Mouse (Mus musculus) erythroblast, embryonic 14.5 days (primary cell): Measurements from ENCODE around the gene Unk. TPM values are rescaled to one million over a fixed set of nuclear protein-coding genes. Genes with fewer than 3 reads are reported as not detected.
A peak's percentile ranks its signal among the peaks of the same experiment; 100 is the strongest.

ENCODE experiments used
- H3K27me3 ChIP-seq: 2 replicates; pipeline ENCODE4 v1.6.1; 2012; ENCODE audit warnings: inconsistent platforms; ENCODE audit not compliant: control insufficient read depth
- H3K36me3 ChIP-seq: 2 replicates; pipeline ENCODE4 v1.6.1; 2012; ENCODE audit warnings: mild to moderate bottlenecking, inconsistent platforms; ENCODE audit not compliant: control insufficient read depth
- H3K4me1 ChIP-seq: 2 replicates; pipeline ENCODE4 v1.6.1; 2012; ENCODE audit warnings: inconsistent platforms; ENCODE audit not compliant: control insufficient read depth
- H3K4me3 ChIP-seq: replicated peaks from 2 replicates; pipeline ENCODE3; 2012; ENCODE audit warnings: moderate library complexity, mild to moderate bottlenecking, inconsistent platforms
- H3K9me3 ChIP-seq: 2 replicates; pipeline ENCODE4 v1.6.1; 2012; ENCODE audit warnings: low read length, inconsistent platforms, mixed read lengths; ENCODE audit not compliant: control insufficient read depth
- GATA1 ChIP-seq: IDR thresholded peaks from 2 replicates; pipeline ENCODE4 v1.6.1; 2012; ENCODE audit warnings: low read length, inconsistent platforms, mixed read lengths
- TAL1 ChIP-seq: IDR thresholded peaks from 3 replicates; pipeline ENCODE4 v1.6.1; 2012; ENCODE audit warnings: low read length, inconsistent platforms, mixed read lengths
- polyA plus RNA-seq: library from polyadenylated mRNA; stranded (reverse); fragments of >175 nt; gene quantifications from 2 replicates; pipeline ENCODE4 v1.2.3, GENCODE M21; 2012

The Unk gene
- polyA plus RNA-seq = 3.6 and 3.8 TPM in 2 replicates

DNA sequence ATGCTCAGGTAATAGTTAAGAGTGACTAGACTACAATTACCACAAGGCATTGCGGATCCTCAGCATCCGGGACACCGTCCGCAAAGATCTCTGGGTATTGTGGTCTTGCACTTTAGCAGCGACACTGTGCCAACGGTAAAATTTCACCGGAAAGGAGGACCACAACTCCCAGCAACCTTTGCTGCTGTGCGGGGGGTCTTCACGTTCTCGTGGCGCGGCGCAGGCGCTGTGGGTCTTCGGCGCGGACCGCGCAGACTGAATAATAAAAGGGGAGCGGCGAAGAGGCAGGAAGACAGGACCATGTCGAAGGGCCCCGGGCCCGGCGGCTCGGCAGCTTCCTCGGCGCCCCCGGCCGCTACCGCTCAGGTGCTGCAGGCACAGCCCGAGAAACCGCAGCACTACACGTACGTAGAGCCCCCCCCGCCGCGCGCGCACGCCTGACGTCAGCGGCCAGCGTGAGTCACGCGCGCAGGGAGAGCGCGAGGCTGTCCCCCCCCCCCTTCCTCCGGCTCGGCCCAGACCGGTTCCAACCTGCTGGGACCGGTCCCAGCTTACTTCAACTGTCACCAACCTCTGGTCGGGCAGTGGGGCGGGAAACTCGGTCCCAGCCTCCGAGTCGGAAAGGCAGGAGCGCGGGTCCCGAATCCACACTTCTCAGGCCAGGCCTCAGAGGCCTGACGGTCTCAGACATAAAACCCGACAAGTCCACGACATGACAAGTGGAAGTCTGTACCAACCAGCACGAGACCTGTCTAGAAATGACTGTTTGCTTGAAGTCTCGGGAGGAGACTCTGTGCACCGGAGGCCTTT is at the start of gene Unk:
Gene Unk (plus strand): TSS at position 235 of the 810 bp plus-strand sequence.
- Histone ChIP-seq H3K4me3 (peak within 1 kb of the TSS; percentile 97), H3K27me3 (no peaks in the 10 kb centered on the region), H3K4me1 (peaks cover 52% of the 10 kb centered on the region), H3K36me3 (peaks cover 36% of the 10 kb centered on the region), H3K9me3 (no peaks in the 10 kb centered on the region)
- TF ChIP-seq GATA1 (no peak), TAL1 (no peak)

- Histone ChIP-seq H3K4me1 (no peaks in the 10 kb centered on the region), H3K36me3 (no peaks in the 10 kb centered on the region), H3K27me3 (peaks cover 23% of the 10 kb centered on the region), H3K4me3 (no peak overlapping the region), H3K9me3 (no peaks in the 10 kb centered on the region)
- no peak for TF ChIP-seq TAL1
- TF ChIP-seq GATA1 = no peak
These were observed 47.6 kb upstream of the Unk start for GRCm38 (mm10) chr11:115982472-115982871.

- Histone ChIP-seq H3K4me1 (no peaks in the 10 kb centered on the region), H3K4me3 (no peak overlapping the region), H3K36me3 (no peaks in the 10 kb centered on the region), H3K27me3 (peaks cover 16% of the 10 kb centered on the region), H3K9me3 (no peaks in the 10 kb centered on the region)
- TF ChIP-seq GATA1 = no peak
- no peak for TF ChIP-seq TAL1
These were observed 46.8 kb upstream of the Unk start for GRCm38 (mm10) chr11:115983291-115983690.

DNA sequence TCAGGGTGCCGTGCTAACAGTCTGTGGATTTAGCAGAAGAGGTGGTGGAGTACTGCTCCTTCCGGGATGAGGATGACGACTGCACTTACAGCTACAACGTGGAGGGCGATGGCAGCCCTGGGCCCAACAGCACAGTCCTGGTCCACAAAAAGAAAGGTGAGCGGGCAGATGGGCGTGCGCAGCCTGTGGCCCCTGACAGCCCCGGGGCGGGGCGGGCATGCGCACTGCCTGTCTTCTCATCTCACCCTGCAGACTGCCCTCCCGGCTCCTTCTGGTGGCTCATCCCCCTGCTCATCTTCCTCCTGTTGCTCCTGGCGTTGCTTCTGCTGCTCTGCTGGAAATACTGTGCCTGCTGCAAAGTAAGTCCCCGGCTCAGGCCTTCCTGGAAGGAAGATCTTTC is 40.4 kb upstream of the Unk start:
- peaks cover 12% of the 10 kb centered on the region for H3K4me1 ChIP-seq
- H3K4me3 ChIP-seq = peak overlapping the region; percentile 40
- peaks cover 23% of the 10 kb centered on the region for H3K27me3 ChIP-seq
- TF ChIP-seq GATA1 (no peak), TAL1 (no peak)
- no peaks in the 10 kb centered on the region for H3K36me3 ChIP-seq
- no peaks in the 10 kb centered on the region for H3K9me3 ChIP-seq

DNA sequence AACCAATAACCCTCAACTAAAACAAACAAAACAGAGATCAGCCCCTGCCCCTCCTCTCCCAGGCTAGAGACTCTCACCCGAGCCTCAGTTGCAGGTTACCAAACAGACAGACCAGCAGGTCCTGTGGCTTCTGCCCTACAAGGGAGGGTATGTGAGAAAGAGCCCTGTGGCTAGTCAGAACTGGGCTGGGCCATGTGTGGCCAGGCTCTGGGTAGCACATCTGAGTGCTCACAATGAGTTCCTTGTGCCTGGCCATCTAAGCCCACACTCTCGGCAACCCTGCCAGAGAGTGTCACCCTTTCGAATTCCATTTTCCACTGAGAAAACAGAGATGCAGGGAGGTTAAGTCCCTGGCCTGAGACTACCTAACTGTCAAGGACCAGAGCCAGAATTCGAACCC is 38.0 kb upstream of the Unk start:
- H3K27me3 ChIP-seq = peaks cover 19% of the 10 kb centered on the region
- H3K9me3 ChIP-seq = no peaks in the 10 kb centered on the region
- H3K36me3 ChIP-seq = no peaks in the 10 kb centered on the region
- peaks cover 12% of the 10 kb centered on the region for H3K4me1 ChIP-seq
- TF ChIP-seq TAL1 (no peak), GATA1 (no peak)
- H3K4me3 ChIP-seq = no peak overlapping the region

DNA sequence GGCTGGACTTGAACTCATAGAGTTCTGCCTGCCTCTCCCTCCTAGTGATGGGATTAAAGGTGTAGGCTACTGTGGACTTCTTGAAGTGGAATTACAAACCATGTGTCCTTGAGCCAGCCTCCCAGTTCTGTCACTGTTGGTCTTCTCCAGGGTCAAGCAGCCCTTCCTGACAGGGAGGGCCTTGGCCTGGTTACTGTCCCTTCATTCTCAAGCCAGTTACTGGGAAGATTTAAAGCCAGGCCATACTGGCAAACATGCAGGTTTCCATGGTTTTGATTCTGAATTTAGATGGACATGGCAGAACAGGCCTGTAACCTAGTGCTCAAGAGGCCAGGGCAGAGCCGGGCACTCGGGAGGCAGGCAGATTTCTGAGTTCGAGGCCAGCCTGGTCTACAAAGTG is 34.9 kb upstream of the Unk start:
- no peak for TF ChIP-seq GATA1
- no peak for TF ChIP-seq TAL1
- Histone ChIP-seq H3K27me3 (peaks cover 12% of the 10 kb centered on the region), H3K9me3 (no peaks in the 10 kb centered on the region), H3K4me3 (no peak overlapping the region), H3K36me3 (no peaks in the 10 kb centered on the region), H3K4me1 (peaks cover 14% of the 10 kb centered on the region)

- no peaks in the 10 kb centered on the region for H3K36me3 ChIP-seq
- no peaks in the 10 kb centered on the region for H3K9me3 ChIP-seq
- TF ChIP-seq GATA1 (no peak), TAL1 (no peak)
- no peak overlapping the region for H3K4me3 ChIP-seq
- peaks cover 10% of the 10 kb centered on the region for H3K4me1 ChIP-seq
- H3K27me3 ChIP-seq = peaks cover 14% of the 10 kb centered on the region
These were observed 33.1 kb upstream of the Unk start for GRCm38 (mm10) chr11:115997047-115997446.

DNA sequence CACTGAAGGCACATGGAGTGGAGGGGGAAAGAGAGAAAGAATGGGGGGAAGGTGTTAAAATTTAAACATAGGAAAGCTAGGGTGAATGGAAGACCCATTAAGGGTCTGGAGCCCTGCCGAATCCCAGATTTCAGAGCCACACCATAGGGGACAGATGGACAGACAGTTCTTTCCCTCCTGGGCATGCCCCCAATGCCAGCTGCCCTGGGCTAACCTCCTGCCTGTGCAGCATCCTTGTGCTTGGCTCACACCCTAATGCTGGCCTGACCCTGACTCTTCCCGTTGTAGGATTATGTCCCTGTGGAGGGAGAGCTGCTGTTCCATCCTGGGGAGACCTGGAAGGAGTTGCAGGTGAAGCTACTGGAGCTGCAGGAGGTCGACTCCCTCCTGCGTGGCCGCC is 32.5 kb upstream of the Unk start:
- Histone ChIP-seq H3K9me3 (no peaks in the 10 kb centered on the region), H3K4me1 (peaks cover 10% of the 10 kb centered on the region), H3K27me3 (peaks cover 11% of the 10 kb centered on the region), H3K4me3 (no peak overlapping the region), H3K36me3 (no peaks in the 10 kb centered on the region)
- TF ChIP-seq GATA1 = no peak
- no peak for TF ChIP-seq TAL1

DNA sequence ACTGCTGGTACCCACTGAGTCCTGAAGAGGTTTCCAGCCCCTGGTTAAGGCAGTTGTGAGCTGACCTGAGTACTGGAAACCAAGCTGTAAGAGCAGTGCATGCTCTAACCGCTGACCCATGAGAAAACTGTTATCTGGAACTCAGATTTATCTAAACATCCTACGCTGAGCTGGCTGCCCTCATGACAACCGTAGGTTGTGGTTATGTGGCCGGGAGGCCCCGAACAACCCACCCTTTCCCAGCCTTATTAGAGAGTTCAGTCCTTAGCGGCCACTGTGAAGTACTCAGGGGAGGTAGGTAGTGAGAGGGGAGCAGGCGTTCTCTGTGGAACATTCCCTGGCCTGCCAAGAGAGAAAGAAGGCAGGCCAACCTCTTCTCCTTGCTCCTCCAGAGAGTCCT is 31.1 kb upstream of the Unk start:
- Histone ChIP-seq H3K9me3 (peaks cover 7% of the 10 kb centered on the region), H3K4me1 (peaks cover 11% of the 10 kb centered on the region), H3K4me3 (no peak overlapping the region), H3K27me3 (peaks cover 15% of the 10 kb centered on the region), H3K36me3 (no peaks in the 10 kb centered on the region)
- TF ChIP-seq GATA1 (no peak), TAL1 (no peak)
